Mouse (Mus musculus) testis, adult 2 months (tissue): ENCODE results near the gene Kxd1.

Experiments used
- CTCF ChIP-seq: fragments of 200-500 bp; IDR thresholded peaks from 2 replicates; pipeline ENCODE4 v1.5.1; 2012; ENCODE audit warnings: low read depth, mild to moderate bottlenecking, inconsistent platforms, low read length, moderate library complexity; ENCODE audit not compliant: control insufficient read depth, insufficient read depth, insufficient replicate concordance
- POLR2A ChIP-seq: fragments of 200-500 bp; IDR thresholded peaks from 2 replicates; pipeline ENCODE4 v1.6.1; 2012; ENCODE audit warnings: low read depth, mild to moderate bottlenecking, inconsistent platforms, low read length, moderate library complexity; ENCODE audit not compliant: control insufficient read depth

DNA sequence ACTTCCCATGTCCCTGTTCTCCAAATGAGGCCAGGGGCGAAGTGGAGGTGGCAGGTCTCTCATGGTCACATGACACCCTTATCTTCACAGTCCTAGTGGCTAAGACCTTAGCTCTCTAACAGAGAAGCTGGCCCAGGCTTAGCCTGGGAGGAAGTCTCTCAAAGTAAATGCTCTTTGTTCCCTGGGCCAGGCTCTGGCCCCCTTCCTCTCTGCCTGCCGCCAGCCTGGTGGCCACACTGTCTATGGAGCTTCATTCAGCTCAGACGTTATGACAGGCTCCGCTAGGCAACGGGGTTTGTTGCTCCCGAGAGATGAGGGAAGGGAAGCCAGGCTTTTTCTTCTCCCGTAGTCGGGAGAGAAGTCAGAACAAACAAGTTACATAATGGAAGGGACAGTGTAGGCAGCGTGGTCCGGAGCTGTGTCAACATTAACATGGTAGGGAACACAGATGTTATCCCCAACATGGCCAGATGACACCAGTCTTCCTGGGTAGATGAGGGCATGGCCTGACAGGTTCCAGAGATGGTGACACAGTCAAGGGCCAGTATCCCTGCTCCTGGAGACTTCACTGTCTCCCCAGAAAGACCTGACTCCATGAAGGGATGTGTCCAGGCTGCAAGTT lies 58.4 kb downstream of the Kxd1 start:
- TF ChIP-seq CTCF (no peak), POLR2A (no peak)
